Mouse (Mus musculus) heart, embryonic 11.5 days (tissue): ENCODE data around the gene Ccn6. TPM values are rescaled to one million over a fixed set of nuclear protein-coding genes. Genes with fewer than 3 reads are reported as not detected.
"Not testable (repeated sequence)": the region's sequence is repeated elsewhere in the genome, so short reads cannot be mapped to it uniquely, and the experiment has no call there.

Experiments used
- ATAC-seq: fragments of 200-750 bp; cut with Nextera tagmentation; replicated peaks from 2 replicates; pipeline ENCODE4 v1.8.0; 2017; ENCODE audit warnings: moderate library complexity; ENCODE audit not compliant: insufficient number of reproducible peaks, low FRiP score, low TSS enrichment
- H3K27ac ChIP-seq: fragments of 300-500 bp; sonication (generic); 2 replicates; pipeline ENCODE4 v1.5.1; 2014; ENCODE audit warnings: mild to moderate bottlenecking, low read depth, low read length
- H3K27me3 ChIP-seq: fragments of 300-500 bp; sonication (generic); 2 replicates; pipeline ENCODE4 v1.6.1; 2014; ENCODE audit warnings: mild to moderate bottlenecking, low read length, mixed read lengths; ENCODE audit not compliant: control insufficient read depth, insufficient read depth
- H3K36me3 ChIP-seq: fragments of 300-500 bp; sonication (generic); 2 replicates; pipeline ENCODE4 v1.6.1; 2014; ENCODE audit warnings: mild to moderate bottlenecking, low read length, moderate library complexity, mixed read lengths; ENCODE audit not compliant: control insufficient read depth, insufficient read depth
- H3K4me1 ChIP-seq: fragments of 300-500 bp; sonication (generic); 2 replicates; pipeline ENCODE4 v1.6.1; 2014; ENCODE audit warnings: low read length; ENCODE audit not compliant: control insufficient read depth, insufficient read depth
- H3K4me2 ChIP-seq: fragments of 300-500 bp; sonication (generic); 2 replicates; pipeline ENCODE4 v1.6.1; 2014; ENCODE audit warnings: mild to moderate bottlenecking, moderate library complexity
- H3K4me3 ChIP-seq: fragments of 300-500 bp; sonication (generic); 2 replicates; pipeline ENCODE4 v1.5.1; 2014; ENCODE audit warnings: low read depth, low read length
- H3K9ac ChIP-seq: fragments of 300-500 bp; sonication (generic); 2 replicates; pipeline ENCODE4 v1.6.1; 2014; ENCODE audit warnings: mild to moderate bottlenecking, low read depth, low read length, moderate library complexity
- H3K9me3 ChIP-seq: fragments of 300-500 bp; sonication (generic); replicated peaks from 2 replicates; pipeline ENCODE4 v1.6.1; 2016; ENCODE audit warnings: low read length; ENCODE audit not compliant: control insufficient read depth
- WGBS: fragments of 180-500 bp; shearing (Covaris S2); extraction: QIAGEN DNeasy Blood & Tissue Kit; methylation state at CpG from one replicate; pipeline ENCODE4 v1.1.7; 2014; ENCODE audit not compliant: insufficient replicate concordance; 5-methylcytosine and 5-hydroxymethylcytosine counted together
- polyA plus RNA-seq: library from polyadenylated mRNA; unstranded; fragments of >200 nt; fragmentation: Nextera tagmentation; extraction: Ambion mirVana; gene quantifications from 2 replicates; pipeline ENCODE4 v1.2.1, GENCODE M21; 2014

Ccn6 gene
- polyA plus RNA-seq: 0.36 TPM in 1 of 2 replicates, not detected in the other

DNA sequence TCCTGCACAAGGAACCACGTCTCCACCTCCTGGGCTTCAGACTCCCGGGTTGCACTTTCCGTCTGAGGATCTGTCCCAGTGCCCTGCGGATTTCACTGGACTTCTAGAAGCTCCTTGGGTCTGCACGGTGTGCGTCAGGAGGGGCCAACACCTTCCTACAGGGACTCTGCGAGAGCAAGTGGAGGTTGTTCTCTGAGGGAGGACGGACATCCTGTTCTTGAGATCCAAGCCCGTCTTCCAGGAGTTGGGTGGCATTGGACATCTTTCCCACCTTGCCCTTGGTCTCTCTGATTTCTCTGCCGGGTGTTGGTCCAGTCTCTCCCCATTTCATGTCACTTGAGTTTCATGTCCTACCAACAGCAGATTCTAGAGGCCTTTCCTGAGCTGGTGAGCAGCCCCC, at the start of gene Ccn6:
Gene Ccn6 (minus strand): TSS at position 101 of the 400 bp plus-strand sequence.
- Histone ChIP-seq H3K4me2 (no peak within 1 kb of the TSS), H3K27ac (no peak within 1 kb of the TSS), H3K9ac (no peak within 1 kb of the TSS), H3K27me3 (no peaks in the 10 kb centered on the region), H3K4me1 (peaks cover 6% of the 10 kb centered on the region; the same call in 1 of the 2 replicates), H3K4me3 (no peak within 1 kb of the TSS), H3K36me3 (no peaks in the 10 kb centered on the region), H3K9me3 (no peaks in the 10 kb centered on the region)
- WGBS: 83% methylated on average over 10 of the region's 10 CpGs
- ATAC-seq: no peak

DNA sequence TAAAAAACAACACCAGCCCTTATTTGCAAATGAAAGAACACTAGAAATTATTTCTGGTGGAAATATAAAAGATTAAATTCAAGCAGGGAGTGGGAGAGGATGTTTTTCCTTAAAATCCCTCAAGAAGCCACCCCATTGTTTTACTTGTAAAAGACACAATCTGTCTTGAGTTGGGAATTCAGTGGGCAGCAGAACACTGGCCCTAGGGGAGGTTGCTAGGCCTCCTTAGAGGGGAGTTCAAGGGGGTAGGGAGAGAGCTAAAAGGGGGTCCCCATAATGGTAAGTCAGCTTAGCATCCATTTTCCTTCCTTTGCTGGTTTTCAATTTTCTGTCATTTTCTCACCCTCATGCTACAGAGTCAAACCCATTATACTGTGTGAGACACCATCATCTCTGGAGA, 46.4 kb upstream of the Ccn6 start:
- Histone ChIP-seq H3K4me3 (no peak overlapping the region), H3K4me2 (no peak overlapping the region), H3K4me1 (no peaks in the 10 kb centered on the region), H3K27ac (no peak overlapping the region), H3K27me3 (no peaks in the 10 kb centered on the region), H3K9me3 (peaks cover 7% of the 10 kb centered on the region; the same call in 1 of the 2 replicates), H3K9ac (no peak overlapping the region), H3K36me3 (no peaks in the 10 kb centered on the region)
- ATAC-seq: no peak

DNA sequence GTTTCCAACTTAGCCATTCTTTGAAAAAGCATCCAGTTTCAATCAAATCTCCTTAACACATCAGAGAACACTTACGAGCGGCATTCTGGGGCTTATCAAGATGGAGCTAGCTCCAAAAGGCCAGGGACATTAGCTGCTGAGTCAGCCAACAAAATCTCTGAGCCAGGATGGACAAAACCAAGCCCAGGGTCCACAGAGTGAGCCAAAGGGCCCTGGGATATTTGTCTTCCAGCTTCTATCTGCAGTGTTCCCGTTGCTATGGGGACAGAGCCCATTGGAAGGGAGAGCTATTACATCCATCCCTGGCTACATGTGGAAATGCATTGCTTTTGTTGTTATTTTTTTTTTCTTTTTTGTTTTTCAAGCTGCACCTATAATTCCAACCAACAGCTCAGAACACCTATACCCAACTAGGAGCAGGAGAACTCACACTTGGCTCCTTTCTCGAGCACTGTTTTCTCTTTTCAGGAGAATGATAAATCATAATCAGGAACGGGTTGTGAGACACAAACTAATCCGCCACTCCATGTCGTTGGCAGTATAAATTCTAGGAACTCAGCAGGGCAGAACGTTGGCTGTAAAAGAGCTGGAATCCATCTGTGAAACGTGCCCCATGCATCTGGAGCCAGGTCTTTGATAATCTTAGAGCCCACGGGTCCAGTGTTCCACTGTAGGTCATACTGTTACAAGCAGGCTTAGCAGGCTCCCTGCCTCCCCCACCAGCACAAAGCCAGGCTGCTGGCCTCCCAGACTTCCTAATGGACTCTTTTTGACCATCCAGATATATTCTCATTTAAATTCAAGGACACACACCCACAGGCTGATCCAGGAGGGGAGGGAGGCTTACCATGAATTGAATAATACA, 45.8 kb upstream of the Ccn6 start:
- Histone ChIP-seq H3K4me2 (no peak overlapping the region), H3K27ac (no peak overlapping the region), H3K4me3 (no peak overlapping the region), H3K27me3 (no peaks in the 10 kb centered on the region), H3K4me1 (no peaks in the 10 kb centered on the region), H3K36me3 (no peaks in the 10 kb centered on the region), H3K9ac (no peak overlapping the region), H3K9me3 (peaks cover 7% of the 10 kb centered on the region; the same call in 1 of the 2 replicates)
- 61% methylated on average over 10 of the region's 10 CpGs for WGBS
- ATAC-seq: no peak

DNA sequence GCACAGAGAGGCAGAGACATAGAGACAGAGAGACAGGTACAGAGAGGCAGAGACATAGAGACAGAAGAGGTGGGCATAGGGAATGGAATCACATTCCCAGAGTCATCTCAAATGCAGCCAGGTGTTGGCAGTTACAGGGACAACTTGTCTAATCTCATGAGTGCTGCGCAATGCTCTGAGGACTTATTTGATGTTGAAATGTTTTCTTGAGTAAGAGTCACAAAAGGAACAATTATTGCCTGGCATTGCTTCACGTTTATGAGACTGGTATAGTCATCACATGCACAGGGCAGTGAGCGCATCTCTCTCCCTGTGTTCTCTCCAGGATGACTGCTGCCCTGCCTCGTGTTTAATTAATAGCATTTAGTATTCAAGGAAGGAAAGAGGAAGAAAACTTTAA, 45.1 kb upstream of the Ccn6 start:
- no peak for ATAC-seq
- no peak overlapping the region for H3K9ac ChIP-seq
- H3K4me2 ChIP-seq: no peak overlapping the region
- H3K36me3 ChIP-seq: no peaks in the 10 kb centered on the region
- H3K9me3 ChIP-seq: peaks cover 7% of the 10 kb centered on the region; the same call in 1 of the 2 replicates
- no peak overlapping the region for H3K27ac ChIP-seq
- WGBS: 66% methylated on average over 4 of the region's 4 CpGs
- H3K27me3 ChIP-seq: no peaks in the 10 kb centered on the region
- H3K4me3 ChIP-seq: no peak overlapping the region
- no peaks in the 10 kb centered on the region for H3K4me1 ChIP-seq

GRCm38 (mm10) chr10:39207310-39207855, 43.8 kb upstream of the Ccn6 start:
- H3K27me3 ChIP-seq: no peaks in the 10 kb centered on the region
- H3K9me3 ChIP-seq: peaks cover 7% of the 10 kb centered on the region; the same call in 1 of the 2 replicates
- 72% methylated on average over 3 of the region's 3 CpGs for whole genome bisulfite sequencing
- no peak overlapping the region for H3K27ac ChIP-seq
- no peak overlapping the region for H3K4me3 ChIP-seq
- H3K4me2 ChIP-seq: no peak overlapping the region
- ATAC-seq: no peak
- no peak overlapping the region for H3K9ac ChIP-seq
- no peaks in the 10 kb centered on the region for H3K4me1 ChIP-seq
- no peaks in the 10 kb centered on the region for H3K36me3 ChIP-seq

DNA sequence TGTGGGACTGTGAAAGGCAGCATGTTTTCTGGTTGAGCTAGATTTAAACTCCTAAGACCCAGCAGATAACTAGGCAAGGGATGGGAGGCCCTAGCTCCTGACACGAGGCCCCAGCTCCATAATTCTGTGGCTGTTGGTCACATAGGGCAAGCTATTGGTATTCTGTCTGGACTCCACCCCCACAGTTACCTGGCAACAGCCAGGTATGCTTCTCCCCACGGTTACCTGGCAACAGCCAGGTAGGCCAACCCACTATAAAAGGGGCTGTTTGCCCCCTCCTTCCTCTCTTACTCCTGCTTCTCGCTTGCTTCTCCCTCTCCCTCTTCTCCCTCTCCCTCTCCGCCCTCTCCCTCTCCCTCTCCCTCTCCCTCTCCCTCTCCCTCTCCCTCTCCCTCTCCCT, 38.9 kb upstream of the Ccn6 start:
- H3K4me3 ChIP-seq: no peak overlapping the region
- H3K36me3 ChIP-seq: no peaks in the 10 kb centered on the region
- no peak overlapping the region for H3K9ac ChIP-seq
- WGBS: 59% methylated on average over 4 of the region's 4 CpGs
- H3K4me1 ChIP-seq: no peaks in the 10 kb centered on the region
- no peaks in the 10 kb centered on the region for H3K9me3 ChIP-seq
- no peak overlapping the region for H3K4me2 ChIP-seq
- ATAC-seq: no peak
- no peak overlapping the region for H3K27ac ChIP-seq
- no peaks in the 10 kb centered on the region for H3K27me3 ChIP-seq

GRCm38 (mm10) chr10:39198216-39198615, 34.6 kb upstream of the Ccn6 start:
- not testable (repeated sequence) for H3K4me3 ChIP-seq, H3K4me2 ChIP-seq, ATAC-seq, H3K9me3 ChIP-seq, H3K27me3 ChIP-seq, H3K4me1 ChIP-seq, H3K27ac ChIP-seq, H3K9ac ChIP-seq, H3K36me3 ChIP-seq
- 87% methylated on average over 11 of the region's 11 CpGs for WGBS

DNA sequence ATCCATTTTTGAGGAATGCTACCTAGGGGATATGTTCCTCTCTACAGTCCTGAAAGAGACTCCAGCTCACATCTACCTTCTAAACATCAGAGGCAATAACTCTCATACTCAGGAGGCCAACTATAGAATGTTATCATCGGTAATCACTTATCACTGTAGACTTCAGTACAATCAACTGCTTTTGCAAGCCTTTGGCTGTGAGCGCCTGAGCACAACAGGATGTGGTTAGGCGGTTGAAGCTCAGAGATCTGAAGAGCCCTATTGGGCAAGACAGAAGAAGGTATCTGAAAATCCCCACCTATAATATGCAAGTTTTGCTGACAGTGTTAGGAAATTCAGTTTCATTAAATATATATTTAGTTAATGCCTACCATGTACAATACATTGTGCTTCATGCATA, 29.1 kb upstream of the Ccn6 start:
- H3K36me3 ChIP-seq: no peaks in the 10 kb centered on the region
- no peaks in the 10 kb centered on the region for H3K4me1 ChIP-seq
- H3K4me2 ChIP-seq: no peak overlapping the region
- H3K9me3 ChIP-seq: no peaks in the 10 kb centered on the region
- no peak overlapping the region for H3K9ac ChIP-seq
- H3K4me3 ChIP-seq: no peak overlapping the region
- H3K27ac ChIP-seq: no peak overlapping the region
- no peak for ATAC-seq
- no peaks in the 10 kb centered on the region for H3K27me3 ChIP-seq
- WGBS: 83% methylated on average over 3 of the region's 3 CpGs

GRCm38 (mm10) chr10:39185545-39185906, 21.9 kb upstream of the Ccn6 start:
- Histone ChIP-seq H3K4me2 (no peak overlapping the region), H3K27me3 (no peaks in the 10 kb centered on the region), H3K36me3 (no peaks in the 10 kb centered on the region), H3K4me3 (no peak overlapping the region), H3K4me1 (no peaks in the 10 kb centered on the region), H3K27ac (no peak overlapping the region), H3K9ac (no peak overlapping the region), H3K9me3 (no peaks in the 10 kb centered on the region)
- ATAC-seq: no peak
- 78% methylated on average over 4 of the region's 4 CpGs for WGBS
